Mouse (Mus musculus): ENCODE results near the gene Fbxo8. TPM values are rescaled to one million over a fixed set of nuclear protein-coding genes. Genes with fewer than 3 reads are reported as not detected.

Gene Fbxo8
- polyA plus RNA-seq (2012; rRNA removed) = 9.3 and 10.5 TPM in 2 replicates

DNA sequence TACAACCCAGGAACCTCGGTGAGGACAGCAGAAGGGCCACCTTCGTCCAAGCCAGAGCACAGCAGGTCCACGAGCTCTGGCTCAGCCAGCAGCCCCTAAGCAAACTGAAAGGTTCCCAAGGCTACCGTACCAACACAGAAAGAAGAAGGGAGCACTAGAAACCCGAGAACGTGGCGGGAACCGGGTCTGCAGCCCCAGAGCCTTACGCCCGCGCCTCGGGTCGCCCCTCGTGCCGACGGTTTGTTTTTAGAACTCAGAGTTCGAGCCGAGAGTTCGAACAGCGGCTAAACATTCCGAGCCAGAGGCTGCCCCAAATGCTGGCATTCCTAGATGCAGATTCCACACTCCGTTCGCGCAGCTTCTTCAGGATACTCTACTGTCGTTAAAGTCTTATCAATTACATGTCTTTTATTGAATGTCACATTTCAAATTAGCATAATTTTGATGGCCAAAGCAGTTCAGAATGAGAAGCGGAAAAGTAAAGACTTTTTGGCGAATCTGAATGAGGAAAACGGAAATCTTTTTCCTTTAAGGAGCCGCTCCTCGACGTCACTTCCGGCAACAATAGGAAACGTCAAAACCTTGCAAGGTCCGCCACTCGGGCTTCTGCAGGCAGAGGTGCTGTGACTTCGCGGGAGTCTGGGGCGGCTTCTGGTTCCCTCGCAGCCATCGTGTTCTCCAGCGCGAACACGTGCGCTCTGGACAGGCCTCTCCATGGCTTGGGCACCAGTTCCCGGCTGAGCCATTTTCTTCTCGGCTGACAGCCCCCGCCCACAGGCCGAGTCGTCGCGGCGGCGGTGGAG, at the start of gene Fbxo8, which contains the start of gene Cep44:
Gene Fbxo8 (plus strand): TSS at position 533 of the 803 bp plus-strand sequence.
Gene Cep44 (minus strand): TSS at position 490 of the 803 bp plus-strand sequence.

Other genes starting within 250 kb of the Fbxo8 start
- 16.7 and 19.4 TPM in 2 replicates for gene Cep44, start within 50 bp of the Fbxo8 start, polyA plus RNA-seq (2012; rRNA removed)

Data from liver, embryonic 14 days (tissue).